Mouse (Mus musculus): ENCODE measurements around the gene Agpat1. TPM values are rescaled to one million over a fixed set of nuclear protein-coding genes. Genes with fewer than 3 reads are reported as not detected.
A peak's percentile ranks its signal among the peaks of the same experiment; 100 is the strongest.

Gene Agpat1
- total RNA-seq, 2 experiments from 2014 or later = 106 to 112 TPM

DNA sequence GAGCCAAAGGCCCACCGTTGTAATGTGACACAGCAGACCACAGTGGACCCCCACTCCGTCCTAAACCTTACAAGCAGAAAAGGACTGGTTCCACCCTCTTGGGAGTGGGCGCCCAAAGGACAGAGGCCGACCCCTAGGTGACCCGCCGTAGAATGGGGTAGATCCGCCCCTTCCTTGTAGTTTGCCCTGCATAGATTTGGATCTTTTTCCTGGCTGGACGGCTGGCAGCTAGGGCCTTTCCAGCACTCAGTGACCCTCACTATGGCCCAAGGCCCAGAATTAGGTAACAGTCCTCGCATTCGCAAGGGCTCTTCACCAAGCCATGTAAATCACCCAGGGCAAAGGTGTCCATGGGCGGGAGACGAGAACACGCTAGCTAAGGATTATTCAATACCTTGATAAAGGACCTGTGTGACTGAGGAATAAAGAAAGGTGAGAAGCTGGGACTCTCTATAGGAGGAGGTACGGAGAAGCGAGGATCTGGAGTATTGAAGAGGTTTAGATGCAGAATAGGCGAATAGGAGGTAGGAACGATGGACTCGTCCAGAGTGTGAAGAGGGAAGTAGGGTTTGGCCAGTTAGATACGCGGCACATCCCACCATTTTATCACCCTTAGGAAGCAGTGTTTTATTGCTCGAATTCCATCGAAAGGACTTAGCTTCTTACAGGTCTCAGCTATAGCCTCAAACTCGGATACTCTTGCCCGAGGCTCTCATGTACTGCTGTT, 612 bp downstream of the Agpat1 start:
- no peak for DNase-seq (ENCODE audit: low spot score in 2 of 2)

DNA sequence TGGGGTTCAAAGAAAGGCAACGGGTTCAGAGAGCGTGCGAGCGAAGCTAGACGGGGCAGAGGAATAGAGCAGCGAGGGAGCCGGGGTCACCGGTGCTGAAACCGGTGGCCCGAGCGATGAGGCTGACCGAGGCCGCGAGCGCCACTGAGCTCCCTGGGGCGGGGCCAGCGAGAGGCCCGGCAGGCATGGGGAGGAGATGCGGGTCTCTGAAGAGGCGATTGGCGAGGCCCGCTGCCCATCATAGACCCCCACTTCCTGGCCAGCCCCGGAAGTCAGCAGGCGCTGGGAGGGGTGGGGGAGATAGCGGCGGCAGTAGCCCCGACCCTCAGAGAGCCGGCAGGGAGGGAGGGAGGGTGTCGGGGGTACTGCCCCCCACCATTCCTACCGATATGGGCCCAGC, 1.5 kb downstream of the Agpat1 start:
- peak; percentile 95 for DNase-seq (ENCODE audit: low spot score in 2 of 2)

DNA sequence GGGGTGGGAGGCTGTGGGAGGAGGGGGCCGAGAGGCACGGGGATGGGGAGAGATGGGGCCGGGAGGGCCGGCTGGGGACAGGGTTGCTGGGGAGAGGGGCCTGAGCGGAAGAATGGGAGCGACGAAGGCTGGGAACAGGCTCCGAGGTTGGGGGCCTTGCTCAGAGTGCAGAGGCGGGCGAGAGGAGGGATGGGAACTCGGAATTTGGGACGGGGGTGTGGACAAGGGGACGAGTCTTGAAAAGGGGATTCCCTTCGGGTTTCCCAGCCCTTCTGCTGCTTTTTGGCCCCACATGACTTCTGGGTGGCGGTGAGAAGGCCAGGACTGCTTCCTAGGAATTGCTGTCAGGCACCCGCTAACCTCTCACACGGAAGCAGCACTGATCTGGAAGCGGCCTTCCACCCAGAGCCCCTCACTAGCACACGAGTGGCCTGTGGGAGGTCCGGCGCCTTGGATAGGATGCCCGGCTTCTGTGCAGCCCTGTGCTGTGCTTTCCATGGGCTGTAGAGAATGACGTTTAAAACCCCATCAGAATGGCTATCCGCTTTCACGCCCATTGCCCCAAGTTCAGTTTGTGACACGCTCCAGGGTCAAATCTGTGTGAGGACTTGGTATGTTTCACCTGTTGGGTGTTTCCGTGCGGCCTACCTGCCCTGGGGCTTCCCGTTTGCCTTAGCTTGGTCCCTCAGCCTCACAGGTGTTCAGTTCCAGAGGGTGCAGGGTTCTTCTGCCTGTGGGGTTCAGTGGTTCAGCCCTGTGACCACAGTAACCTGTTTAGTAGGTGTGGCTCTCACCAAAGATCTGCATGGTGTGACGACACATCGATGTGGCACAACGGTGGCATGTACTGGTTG, 2.4 kb downstream of the Agpat1 start:
- no peak for DNase-seq (ENCODE audit: low spot score in 2 of 2)

DNA sequence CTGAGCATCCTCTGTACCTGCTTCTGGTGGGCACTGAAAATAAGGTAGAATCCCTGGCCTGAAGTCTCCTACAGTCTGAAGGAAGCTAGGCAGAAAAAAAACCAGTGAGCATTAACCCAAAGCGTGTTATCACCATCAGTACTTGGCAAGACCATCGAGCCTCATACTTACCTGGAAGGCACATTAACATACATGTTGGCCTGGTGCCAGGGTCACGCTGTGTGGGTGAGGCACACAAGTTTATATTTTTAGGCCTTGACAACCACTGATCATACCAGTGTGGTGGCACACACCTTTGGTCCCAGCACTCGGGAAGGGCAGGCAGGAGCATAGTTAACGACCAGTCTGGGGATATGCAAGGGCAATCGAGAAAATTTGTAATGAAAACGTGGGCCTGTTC, 3.9 kb downstream of the Agpat1 start:
- no peak for DNase-seq (ENCODE audit: low spot score in 2 of 2)

DNA sequence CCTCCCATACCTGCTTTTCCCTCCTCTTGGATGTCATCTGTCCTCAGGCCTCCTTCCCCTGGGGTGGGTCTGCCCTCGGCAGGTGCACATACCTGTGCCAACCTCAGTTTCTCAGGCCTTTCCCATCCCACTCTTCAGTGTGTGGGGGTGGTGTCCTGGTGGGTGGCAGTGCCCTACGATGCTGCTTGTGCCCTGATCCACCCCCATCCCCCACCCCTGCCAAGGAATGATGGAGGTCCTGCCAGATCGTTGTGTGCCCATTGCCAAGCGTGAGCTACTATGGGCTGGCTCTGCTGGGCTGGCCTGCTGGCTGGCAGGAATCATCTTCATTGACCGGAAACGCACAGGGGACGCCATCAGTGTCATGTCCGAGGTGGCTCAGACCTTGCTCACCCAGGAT, 7.0 kb downstream of the Agpat1 start:
- no peak for DNase-seq (ENCODE audit: low spot score in 2 of 2)

DNA sequence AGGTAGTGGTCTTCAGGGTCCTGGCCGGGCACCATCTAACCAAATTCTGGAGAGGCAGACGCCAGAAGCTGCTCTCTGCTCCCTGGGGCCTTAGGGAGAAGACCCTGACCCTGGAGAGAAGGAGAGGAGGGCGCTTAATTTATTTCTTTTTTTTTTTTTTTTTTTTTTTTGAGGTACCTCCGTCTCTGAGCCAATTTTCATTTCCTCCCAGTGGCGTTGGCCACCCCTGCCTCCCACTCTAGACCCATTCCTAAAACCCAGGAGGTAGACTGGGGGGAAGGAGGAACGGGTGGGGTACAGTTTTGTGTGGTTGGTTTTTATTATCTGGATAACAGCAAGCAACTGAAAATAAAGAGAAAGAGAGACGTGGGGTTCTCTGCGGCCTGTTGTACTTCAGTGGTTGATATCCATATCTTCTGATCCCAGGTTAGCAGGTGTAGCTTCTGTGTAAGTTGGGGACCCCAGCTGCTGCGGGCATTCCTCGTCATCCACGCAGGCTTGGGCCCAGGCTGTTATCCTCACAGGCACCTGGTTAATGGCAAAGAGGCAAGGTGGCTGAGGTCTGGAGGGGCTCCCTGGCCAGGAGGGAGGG, 9.1 kb downstream of the Agpat1 start:
- DNase-seq (ENCODE audit: low spot score in 2 of 2) = no peak

DNA sequence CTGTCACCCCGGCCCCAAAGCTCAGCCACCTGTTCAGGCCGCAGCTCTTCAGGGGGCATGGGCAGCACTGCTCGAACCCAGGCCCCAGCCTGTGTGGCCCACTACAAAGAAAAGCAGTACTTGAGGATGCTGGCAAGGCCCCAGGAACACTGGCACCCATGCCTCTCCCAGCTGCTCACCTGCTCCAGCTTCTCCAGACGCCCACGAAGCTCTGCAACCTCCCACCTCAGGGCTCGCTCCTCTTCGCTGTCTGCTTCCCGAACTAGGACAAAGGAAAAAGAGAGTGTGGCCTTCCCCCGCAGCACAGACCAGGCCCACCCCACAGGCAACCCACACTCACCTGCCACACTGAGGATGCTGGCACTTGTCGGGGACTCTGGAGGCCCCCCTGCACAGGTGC, 9.8 kb downstream of the Agpat1 start:
- no peak for DNase-seq (ENCODE audit: low spot score in 2 of 2)

DNA sequence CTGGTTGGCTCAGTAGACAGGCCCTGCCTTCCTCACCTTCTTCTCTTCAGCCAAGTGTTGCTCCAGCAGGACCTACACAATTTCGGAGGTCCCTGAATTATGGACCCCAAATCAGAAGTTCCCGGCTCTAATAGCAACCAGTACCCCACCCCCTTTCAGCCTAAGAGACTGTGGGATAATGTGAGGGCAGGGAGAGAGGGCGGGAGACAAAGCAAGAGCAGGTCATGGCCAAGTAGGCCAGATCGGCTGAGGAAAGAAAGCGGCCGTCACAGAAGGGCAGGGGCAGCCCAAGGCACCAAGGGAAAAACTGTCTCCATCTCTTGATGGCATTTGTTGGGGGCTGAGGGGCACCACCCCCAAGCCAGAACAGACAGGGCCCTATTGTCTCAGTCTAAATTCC, 11.8 kb downstream of the Agpat1 start, which contains the start of gene Egfl8:
TSS of gene Egfl8 (minus strand) at position 101 of the 400 bp plus-strand sequence.
- DNase-seq (ENCODE audit: low spot score in 2 of 2) = no peak

DNA sequence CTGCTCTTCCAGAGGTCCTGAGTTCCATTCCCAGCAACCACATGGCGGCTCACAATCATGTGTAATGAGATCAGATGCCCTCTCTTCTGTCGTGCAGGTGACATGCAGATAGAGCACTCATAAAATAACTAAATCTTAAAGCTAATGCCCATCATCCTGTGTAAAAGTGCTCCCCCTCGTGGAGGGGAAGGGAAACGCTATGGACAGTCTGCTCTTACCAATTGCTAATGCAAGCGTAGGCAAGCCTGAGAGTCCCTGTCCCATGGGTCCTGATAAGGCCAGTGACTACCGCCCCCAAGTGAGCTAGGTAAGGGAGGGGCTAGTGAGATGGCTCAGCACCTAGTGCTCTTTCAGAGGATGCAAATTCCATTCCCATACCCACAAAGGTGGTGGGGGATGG, 14.9 kb downstream of the Agpat1 start:
- DNase-seq (ENCODE audit: low spot score in 2 of 2) = peak; percentile 70 to 74

DNA sequence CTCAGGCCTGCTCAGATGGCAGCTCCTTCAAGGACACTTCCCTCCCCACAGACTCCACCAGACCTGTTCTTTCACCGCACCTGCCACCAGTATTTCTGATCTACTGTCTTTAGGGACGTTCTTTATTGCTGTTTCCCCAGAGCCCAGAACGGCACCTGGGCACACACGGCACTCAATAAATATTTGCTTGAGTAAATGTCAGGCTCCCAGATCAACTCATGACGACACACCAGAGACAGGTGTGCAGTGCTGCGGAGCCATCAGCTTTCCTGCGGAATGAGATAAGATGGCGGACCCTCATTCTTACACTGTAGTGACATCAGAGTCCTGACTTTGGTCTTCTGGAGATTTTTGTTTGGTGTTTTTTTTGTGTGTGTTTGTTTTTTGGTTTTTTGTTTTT, 16.9 kb downstream of the Agpat1 start:
- no peak for DNase-seq (ENCODE audit: low spot score in 2 of 2)

DNA sequence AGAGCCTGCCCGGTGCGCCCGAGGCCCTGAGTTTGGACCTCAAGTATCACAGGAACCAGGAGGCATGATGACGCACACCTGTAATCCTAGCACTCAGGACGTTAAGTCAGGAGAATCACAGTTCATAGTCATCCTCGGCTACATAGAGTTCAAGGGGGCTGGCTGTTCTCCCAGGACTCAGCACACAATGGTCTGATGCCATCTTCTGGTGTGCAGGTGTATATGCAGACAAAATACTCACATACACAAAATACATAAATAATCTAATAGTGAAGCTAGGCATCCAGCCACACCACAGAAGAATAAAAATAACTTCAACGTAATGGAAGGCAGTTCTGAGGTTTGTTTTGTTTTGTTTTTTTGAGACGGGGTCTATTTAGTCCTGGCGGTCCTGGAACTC, 19.1 kb downstream of the Agpat1 start:
- no peak for DNase-seq (ENCODE audit: low spot score in 2 of 2)

DNA sequence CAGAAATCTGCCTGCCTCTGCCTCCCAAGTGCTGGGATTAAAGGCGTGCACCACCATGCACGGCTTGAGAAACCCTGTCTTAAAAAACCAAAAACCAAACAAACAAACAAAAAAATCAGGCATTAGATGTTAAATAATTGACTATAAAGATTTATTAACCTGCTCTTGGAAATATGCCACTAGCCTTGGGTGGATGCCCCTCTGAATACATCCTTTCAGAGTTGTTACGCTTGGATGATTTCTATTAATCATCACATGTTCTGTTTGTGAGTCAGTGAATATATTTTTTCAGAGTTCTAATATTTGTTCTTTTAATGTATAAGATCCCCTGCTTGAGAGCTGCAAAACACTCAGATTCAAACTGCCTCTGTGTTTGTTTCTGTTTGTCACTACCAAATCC, 20.9 kb downstream of the Agpat1 start:
- no peak for DNase-seq (ENCODE audit: low spot score in 2 of 2)

DNA sequence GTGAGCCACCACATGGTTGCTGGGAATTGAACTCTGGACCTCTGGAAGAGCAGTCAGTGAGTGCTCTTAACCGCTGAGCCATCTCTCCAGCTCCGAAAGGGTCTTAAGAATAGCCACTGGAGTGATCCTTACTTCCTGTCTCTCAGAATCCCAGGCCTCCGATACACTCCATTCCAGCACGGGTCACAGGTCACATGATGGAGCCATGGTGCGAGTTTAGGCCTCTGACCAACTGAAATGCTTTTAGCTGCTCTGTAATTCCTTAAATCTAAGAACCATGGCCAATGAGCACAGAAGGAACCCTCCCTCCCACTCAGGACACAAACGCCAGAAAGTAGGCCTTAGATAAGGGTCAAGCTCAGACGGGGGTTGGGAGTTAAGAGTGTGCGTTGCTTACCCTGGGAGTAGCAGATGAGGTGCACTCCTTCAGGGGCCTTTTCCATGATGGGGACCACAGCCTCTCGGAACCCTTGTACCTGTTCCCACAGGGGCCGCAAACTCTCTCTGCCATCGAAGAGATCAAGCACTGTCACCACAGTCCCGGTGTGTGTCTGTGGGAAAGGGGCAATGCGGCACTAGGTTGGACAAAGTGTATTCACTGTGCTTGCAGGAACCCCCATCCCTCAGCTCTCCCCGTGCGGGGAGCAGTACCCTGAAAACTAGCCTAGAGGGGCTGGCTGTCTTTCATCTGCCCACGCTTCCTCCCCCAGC, 22.2 kb downstream of the Agpat1 start:
- no peak for DNase-seq (ENCODE audit: low spot score in 2 of 2)

DNA sequence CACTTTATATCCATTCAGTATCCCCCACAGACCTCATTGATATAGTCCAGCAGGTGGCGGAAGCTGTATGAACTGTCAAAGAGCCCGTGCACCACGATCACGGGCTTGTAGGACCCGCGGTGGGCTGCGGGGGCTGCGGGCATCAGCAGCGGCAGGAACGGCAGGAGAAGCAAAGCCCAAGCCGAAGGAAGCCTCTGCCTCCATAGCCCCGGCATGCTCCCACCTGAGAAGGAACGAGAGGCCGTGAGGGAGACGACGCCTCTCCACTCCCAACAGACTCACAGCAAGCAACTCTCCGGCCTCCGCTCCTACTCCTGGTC, 22.7 kb downstream of the Agpat1 start:
- no peak for DNase-seq (ENCODE audit: low spot score in 2 of 2)

DNA sequence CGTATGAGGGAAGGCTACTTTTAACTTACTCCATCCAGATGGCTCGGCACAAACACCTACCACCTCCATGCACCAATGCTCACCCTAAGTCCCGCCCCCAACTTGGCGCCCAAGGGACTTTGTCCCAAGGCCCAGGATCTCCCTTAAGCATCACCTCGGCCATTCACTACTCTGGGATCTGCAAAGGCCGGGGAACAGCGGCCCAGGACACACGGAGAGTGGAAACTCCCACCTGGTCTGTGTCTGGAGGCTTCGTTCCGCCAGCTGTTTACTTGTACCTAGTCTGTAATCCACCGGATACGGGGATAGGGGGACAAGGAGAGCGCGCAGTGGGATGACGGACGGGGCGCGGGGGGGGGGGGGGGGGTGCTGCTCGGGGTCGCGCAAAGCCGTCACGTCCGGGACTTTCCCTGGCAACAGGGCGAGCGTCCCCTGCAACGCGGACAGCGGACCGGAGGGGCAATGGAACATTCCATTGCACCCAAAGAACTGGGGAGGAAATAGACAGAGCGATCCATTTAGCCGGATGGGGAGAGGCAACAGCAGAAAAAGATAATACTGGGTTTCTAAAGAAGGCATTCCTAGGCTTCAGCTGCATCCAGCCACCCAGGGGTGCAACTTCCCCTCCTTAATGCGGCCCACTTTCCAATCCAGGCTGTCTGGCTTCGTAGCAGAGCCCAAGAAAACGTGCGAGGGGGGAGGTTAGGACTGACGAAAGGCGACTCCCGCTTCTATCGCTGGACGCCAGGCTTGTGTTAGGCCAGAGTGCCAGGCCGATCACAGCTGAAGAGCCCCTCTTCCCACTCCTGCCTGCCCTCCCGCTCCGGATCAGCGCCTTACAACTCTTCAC, 23.3 kb downstream of the Agpat1 start:
- DNase-seq (ENCODE audit: low spot score in 2 of 2) = peak; percentile 76 to 79

DNA sequence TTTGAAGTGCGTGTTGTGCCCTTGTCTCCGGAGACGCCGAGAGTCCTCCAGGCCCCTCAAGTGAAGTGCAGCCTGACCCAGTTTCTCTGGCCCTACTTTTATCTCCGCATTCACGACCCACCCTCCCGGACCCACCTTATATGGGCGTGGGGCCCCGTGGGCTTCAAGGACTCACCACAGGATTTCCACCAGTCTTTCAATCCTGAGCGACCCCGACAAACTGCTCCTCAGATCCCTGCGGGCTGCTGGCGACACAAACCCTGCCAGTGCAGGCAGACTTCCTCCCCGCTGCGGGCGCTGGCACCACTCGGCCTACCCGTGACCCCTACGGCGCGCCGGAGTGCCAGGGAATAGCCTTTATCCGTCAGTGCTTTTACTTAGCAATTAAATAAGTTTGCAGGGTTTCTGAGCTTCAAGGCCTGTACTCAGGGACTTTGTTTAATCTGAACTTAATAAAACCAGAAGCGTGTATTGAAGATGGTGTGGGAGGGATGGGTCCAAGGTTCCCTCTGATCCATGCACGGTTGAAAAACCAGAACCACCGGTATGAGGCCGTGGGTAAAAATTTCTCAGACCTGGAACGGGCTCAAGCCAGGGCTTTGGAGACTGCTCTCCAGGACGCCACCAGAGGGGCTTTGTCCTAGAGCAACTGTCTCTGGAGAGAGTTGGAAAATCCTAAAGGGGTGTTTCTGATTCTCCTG, 24.0 kb downstream of the Agpat1 start, which contains the start of gene Ppt2:
TSS of gene Ppt2 (minus strand) at position 568 of the 701 bp plus-strand sequence.
- DNase-seq (ENCODE audit: low spot score in 2 of 2) = peak; percentile 61 to 69

DNA sequence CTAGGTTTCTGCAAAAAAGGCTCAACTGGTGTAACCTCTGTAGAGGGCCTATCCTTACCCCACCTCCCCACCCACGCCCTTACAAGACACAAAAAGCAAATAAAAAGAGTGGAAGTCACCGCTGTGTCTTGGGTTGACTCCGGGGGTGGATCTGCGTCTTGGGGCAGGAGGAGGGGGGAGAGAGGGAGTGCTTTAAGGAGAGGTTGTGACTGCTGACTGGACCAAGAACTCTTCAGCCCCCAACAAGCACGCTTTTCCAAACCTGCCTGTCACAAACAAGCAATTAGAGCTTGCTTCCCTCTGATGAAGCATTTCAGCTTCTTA, 24.5 kb downstream of the Agpat1 start:
- no peak for DNase-seq (ENCODE audit: low spot score in 2 of 2)

DNA sequence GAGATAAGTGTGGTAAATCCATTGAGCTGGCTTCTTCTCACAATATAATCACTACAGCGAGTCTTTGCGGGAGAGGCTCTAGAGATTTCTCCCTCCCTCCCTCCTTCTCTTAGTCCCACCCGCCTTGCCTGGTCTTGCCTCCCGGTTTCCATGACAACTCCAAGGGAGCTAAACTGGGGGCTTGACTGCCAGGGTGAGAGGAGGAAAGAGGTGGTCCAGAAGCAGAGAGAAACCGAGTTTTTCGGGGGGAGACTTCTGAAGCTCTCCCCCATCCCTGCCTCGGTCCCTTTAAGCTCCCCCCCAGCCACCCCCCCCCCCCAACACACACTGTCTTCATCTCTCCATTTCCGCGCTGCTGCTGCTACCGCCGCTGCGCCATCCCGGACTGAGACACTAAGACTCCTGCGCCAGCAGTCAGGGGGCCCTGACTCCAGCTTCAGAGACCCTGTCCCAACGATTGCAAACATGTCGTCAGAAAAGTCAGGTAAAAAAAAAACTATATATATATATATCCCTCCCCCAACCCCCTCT, 25.2 kb downstream of the Agpat1 start, which contains the start of gene Prrt1:
TSS of gene Prrt1 (plus strand) at position 313 of the 531 bp plus-strand sequence.
- DNase-seq (ENCODE audit: low spot score in 2 of 2) = no peak

DNA sequence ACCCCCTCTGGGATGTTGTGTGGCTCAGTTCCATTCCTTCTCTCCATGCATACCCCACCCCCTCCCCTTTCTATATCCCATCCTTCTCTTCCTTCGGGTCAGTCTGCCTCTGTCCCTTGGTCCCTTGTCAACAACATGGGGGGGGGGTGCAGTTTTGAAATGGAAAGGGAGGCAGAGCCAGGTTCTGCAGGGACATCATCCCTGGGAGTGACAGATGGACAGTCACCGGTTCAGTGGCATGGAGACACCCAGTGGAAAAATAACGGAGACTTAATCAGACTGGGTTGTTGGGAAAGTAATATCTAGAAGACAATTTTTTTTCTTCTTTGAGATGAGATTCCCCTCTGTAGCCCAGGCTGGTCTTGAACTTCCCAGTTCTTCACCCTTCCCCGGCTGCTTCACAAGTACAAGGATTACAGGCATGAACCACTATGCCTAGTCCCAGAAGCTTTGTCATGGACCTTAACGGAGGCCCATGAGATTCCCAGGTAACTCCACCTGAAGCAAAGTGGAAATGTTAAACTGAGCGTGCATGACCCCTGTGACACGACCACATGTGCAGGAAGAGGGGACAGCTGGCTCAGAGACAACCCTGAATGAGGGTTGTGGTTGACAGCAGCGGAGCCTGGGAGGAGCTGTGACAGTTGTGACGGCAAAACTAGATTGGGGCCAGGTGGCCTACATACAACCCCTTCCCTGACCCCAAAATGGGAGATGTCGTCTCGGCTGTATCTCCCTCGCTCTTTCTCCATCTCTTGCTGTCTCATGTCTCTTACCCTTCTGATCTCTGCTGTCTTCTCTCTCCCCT, 25.9 kb downstream of the Agpat1 start:
- no peak for DNase-seq (ENCODE audit: low spot score in 2 of 2)
